Comparison of ENCODE assay signal across 7 mouse cellular contexts in genomic region chr3:88532299-88532674, GRCm38 (mm10). TPM values are rescaled to one million over a fixed set of nuclear protein-coding genes. Genes with fewer than 3 reads are reported as not detected.
DNase-seq lines count a peak whose midpoint lies in the region; ATAC-seq and TF ChIP-seq lines count a peak whose summit lies in the region.

TSS of gene Mex3a (plus strand) at chr3:88532395.

- peak within 1 kb of the TSS; percentile 72 for H3ac ChIP-seq in myocyte (ENCODE audit: control insufficient read depth, insufficient read length)

- peaks cover 15% of the 10 kb centered on the region for H3K36me3 ChIP-seq in embryonic facial prominence, embryonic 12.5 days
- H3K36me3 ChIP-seq in hindbrain, embryonic 14.5 days (replicated peaks; ENCODE audit: control insufficient read depth, insufficient read depth), result peaks cover 24% of the 10 kb centered on the region
- H3K36me3 ChIP-seq in myocyte (ENCODE audit: control insufficient read depth, insufficient read depth), result no peaks in the 10 kb centered on the region

- peak within 1 kb of the TSS; percentile 76 for H3K4me3 ChIP-seq in lung, adult 2 months (replicated peaks; ENCODE audit: extremely low read depth, low read depth, low read length)
- peak within 1 kb of the TSS; percentile 85 for H3K4me3 ChIP-seq in embryonic facial prominence, embryonic 12.5 days
- peak within 1 kb of the TSS; percentile 93 for H3K4me3 ChIP-seq in hindbrain, embryonic 14.5 days (replicated peaks; ENCODE audit: low read length)
- H3K4me3 ChIP-seq in myocyte, result peak within 1 kb of the TSS; percentile 97

- H3K9ac ChIP-seq in embryonic facial prominence, embryonic 12.5 days, result peak within 1 kb of the TSS; percentile 98
- H3K9ac ChIP-seq in hindbrain, embryonic 14.5 days, result peak within 1 kb of the TSS; percentile 100

- H3K27ac ChIP-seq in embryonic facial prominence, embryonic 12.5 days, result peak within 1 kb of the TSS; percentile 99
- H3K27ac ChIP-seq in hindbrain, embryonic 14.5 days, result peak within 1 kb of the TSS; percentile 98

- ATAC-seq in embryonic facial prominence, embryonic 12.5 days (ENCODE audit: insufficient number of reproducible peaks, insufficient read depth, low FRiP score, low TSS enrichment), result no peak
- ATAC-seq in hindbrain, embryonic 14.5 days (ENCODE audit: low FRiP score), result no peak

- no peaks in the 10 kb centered on the region for H3K9me3 ChIP-seq in embryonic facial prominence, embryonic 12.5 days
- H3K9me3 ChIP-seq in hindbrain, embryonic 14.5 days (ENCODE audit: control insufficient read depth, low read length), result no peaks in the 10 kb centered on the region

- no peak for TF ChIP-seq POLR2A in lung, adult 2 months (IDR thresholded peaks at IDR 0.05; ENCODE audit: borderline replicate concordance, extremely low read depth, low read depth, low read length)
- no peak for TF ChIP-seq POLR2A in myocyte (IDR thresholded peaks at IDR 0.05; ENCODE audit: insufficient read length, low read depth)

- no peaks in the 10 kb centered on the region for H3K27me3 ChIP-seq in embryonic facial prominence, embryonic 12.5 days
- no peaks in the 10 kb centered on the region for H3K27me3 ChIP-seq in hindbrain, embryonic 14.5 days (ENCODE audit: control insufficient read depth, insufficient read depth, low read length)
- no peaks in the 10 kb centered on the region for H3K27me3 ChIP-seq in myocyte (ENCODE audit: control insufficient read depth, insufficient read depth, insufficient read length)

- no peak for DNase-seq in lung, adult 2 months
- no peak for DNase-seq in lung, adult 18-20 months
- DNase-seq in hindbrain, embryonic 14.5 days (ENCODE audit: low spot score), result no peak
- no peak for DNase-seq in right cerebral cortex, adult 18-20 months
- DNase-seq in adrenal gland, postnatal 36 days, result no peak

- H3K4me1 ChIP-seq in lung, adult 2 months (ENCODE audit: control insufficient read depth, insufficient read depth, low read length), result peaks cover 7% of the 10 kb centered on the region; the same call in 1 of the 2 replicates
- H3K4me1 ChIP-seq in embryonic facial prominence, embryonic 12.5 days, result peaks cover 59% of the 10 kb centered on the region
- H3K4me1 ChIP-seq in hindbrain, embryonic 14.5 days (replicated peaks; ENCODE audit: control insufficient read depth, insufficient read depth, low read length), result peaks cover 68% of the 10 kb centered on the region

- TF ChIP-seq CTCF in lung, adult 2 months (IDR thresholded peaks at IDR 0.05; ENCODE audit: insufficient read depth, low read length), result no peak

- 0% methylated on average over 11 of the region's 31 CpGs for WGBS in lung, adult 2 months
- 0% methylated on average over 14 of the region's 31 CpGs for WGBS in embryonic facial prominence, embryonic 12.5 days
- 1% methylated on average over 14 of the region's 31 CpGs for WGBS in hindbrain, embryonic 14.5 days

- peaks cover 45% of the 10 kb centered on the region for H3K79me2 ChIP-seq in myocyte (ENCODE audit: control insufficient read depth, insufficient read depth)

- peak within 1 kb of the TSS; percentile 96 for H3K4me2 ChIP-seq in embryonic facial prominence, embryonic 12.5 days (replicated peaks)
- H3K4me2 ChIP-seq in hindbrain, embryonic 14.5 days (replicated peaks), result peak within 1 kb of the TSS; percentile 96
- H3K4me2 ChIP-seq in myocyte (ENCODE audit: low read depth), result peak within 1 kb of the TSS; percentile 92

TF ChIP-seq in myocyte, 11 proteins besides CTCF, POLR2A, EP300 and RAD21:
- no peak for TF ChIP-seq CEBPB (IDR thresholded peaks at IDR 0.05; ENCODE audit: insufficient read depth, poor library complexity, severe bottlenecking)
- no peak for TF ChIP-seq REST (IDR thresholded peaks at IDR 0.05; ENCODE audit: insufficient read depth, insufficient read length)
- TF ChIP-seq POLR2AphosphoS2 (IDR thresholded peaks at IDR 0.05; ENCODE audit: insufficient read length, low read depth), result no peak
- no peak for TF ChIP-seq MYOG (IDR thresholded peaks at IDR 0.05; ENCODE audit: control insufficient read depth in 1 of 3, insufficient read depth in 1 of 3, insufficient read length in 2 of 3, low read depth in 2 of 3)
- no peak for TF ChIP-seq TCF3 (IDR thresholded peaks at IDR 0.05; ENCODE audit: insufficient read length, low read depth)

RNA-seq across cellular contexts. Expression of gene Mex3a, which starts in this region (rescaled TPM):
- 0.53 and 0.84 TPM in 2 replicates for polyA plus RNA-seq in lung, adult 2 months (2012; rRNA removed)
- 36.3 and 37.7 TPM in 2 replicates for polyA plus RNA-seq in embryonic facial prominence, embryonic 12.5 days (2016; fragmentation: Nextera tagmentation; extraction: Ambion mirVana)
- polyA plus RNA-seq in hindbrain, embryonic 14.5 days (2014; fragmentation: Nextera tagmentation; extraction: Ambion mirVana), result 30.8 and 31.0 TPM in 2 replicates
- 8.1 TPM for polyA plus RNA-seq in myocyte (2012; fragmentation: generic; extraction: Trizol)
- total RNA-seq in adrenal gland, postnatal 36 days (2021), result 1 to 10 TPM; 3.1 to 4.3 TPM
